Mouse (Mus musculus) ovary, postnatal 14 days (tissue): Measurements from ENCODE around the gene Gm48552.

Source experiments
- DNase-seq: peaks from one replicate; pipeline ENCODE4 v3.0.0; 2022; ENCODE audit warnings: low spot score

Gm48552 gene

DNA sequence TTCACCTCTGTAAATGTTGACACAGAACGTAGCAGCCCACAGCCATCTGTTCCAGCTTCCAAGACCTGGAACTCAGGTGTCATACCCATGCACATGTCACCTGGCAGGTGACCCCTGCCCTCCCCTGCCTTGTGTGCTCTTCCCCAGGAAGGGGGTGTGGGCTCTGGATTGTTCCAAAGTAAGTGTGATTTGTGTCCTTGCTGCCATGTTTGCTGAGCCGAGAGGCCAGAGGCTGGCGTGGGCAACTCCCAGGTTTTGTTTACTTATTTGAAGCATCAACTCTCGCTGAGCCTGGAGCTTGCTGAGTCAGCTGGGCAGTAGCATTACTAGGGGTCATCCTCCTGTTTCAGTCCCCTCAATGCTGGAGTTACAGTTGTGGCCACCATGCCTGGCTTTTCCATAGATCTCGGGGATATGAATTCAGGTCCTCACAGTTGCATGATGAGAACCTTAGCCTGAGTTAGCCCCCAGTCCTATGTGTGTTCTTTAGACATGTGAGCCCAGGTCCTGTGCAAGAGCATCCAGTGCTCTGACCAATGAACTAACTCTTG is at the start of gene Gm48552:
Gene Gm48552 (plus strand): TSS at position 501 of the 551 bp plus-strand sequence.
- DNase-seq = no peak

DNA sequence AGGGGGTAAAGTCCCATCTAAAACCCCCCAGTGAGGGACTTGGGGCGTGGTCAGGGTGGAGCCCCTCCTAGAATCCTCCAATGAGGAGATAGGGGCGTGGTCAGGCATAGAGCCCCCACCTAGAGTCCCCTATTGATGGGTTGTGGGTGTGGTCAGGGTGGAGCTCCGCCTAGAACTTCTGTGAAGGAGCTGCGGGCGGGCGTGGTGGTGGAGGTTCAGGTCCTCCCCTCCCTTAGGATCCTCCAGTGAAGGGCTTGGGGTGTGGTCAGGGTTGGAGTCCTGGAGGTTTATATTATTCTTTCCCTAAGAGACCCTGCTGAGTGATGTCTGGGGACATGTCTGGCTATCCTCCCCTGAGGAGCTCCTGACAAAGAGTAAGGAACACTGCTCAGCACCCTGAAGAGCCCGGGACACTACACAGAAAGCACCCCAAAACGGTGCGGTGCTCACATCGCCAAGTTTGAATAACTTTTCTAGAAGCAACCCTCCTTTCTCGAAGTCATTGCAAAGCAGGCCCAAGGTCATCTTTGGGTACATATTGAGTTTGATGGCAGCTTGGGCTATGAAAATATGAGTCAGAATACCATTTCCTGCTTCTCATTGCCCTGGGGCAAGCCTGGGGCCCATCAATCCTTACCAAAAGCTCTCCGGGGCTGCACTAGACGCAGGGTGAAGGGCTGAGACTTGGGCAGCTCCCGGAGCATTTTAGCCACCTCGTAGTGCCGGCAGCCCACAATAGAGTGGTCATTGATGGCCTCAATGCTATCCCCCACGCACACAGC is 48.1 kb upstream of the Gm48552 start:
- DNase-seq = no peak

DNA sequence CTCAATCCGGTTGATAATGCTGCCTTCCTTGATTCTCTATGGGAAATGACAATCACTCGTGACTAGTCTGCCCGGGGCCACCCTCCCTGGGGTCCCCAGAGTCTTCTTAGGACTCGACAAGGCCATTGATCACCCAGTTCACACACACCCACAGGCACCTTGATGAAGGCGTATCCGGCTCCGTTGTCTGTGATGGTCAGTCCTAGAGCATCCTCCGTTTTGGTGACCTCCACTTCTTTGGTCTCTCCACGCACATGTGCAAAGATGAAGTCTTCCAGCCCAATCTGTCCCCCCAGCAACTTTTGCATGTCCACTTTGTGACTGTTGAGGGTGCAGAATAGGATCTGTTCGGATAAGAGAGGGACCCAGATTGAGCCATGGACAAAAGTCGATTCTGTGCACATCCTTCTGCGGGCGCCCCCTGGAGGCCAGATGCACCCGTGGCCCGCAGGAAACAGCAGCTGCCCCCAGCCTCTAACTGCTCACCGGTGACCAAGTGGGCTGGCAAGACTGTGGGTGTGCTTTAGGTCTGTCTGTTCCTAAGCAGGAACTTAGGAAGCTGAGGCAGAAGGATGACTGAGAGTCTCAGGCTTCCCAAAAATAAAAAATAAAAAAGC is 47.4 kb upstream of the Gm48552 start:
- DNase-seq = no peak

DNA sequence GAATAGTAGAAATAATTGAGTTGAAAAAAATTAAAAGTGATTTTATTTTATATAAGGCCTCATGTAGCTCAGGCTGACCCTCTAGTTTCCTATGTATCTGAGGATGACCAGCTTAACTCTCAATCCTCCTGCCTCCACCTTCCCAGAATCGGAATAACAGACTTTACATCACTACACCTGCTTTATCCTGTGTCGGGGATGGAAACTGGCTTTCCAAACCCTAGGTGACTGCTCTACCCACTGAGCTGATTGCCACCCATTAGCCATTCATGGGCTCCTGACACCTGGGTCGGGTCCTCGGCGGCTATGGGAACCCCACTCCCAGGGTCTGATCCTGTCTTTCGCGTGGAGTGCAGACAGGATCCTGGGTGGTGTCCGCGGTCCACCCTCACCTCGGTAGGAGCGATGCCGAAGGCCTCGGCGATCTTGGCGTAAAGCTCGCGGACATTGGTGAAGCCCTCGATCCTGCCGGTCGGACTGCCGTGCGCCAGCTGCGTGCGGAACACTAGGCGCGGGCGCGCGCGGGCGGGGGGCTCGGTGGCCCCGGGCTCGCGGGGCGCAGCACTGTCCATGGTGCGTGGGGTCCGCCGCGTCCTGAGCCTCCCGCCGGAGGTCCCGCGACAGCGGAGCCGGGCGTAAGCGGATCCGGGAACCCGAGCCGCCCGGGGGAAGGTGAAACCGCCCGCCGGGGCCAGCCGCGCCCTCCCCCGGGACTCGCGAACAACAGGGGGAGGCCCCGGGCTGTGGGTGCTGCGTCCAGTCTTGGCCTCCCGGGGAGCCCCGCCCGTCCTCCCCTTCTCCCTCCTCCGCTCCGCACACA is 45.9 kb upstream of the Gm48552 start, which contains the start of gene Gipc3:
Gene Gipc3 (minus strand): TSS at position 581 of the 820 bp plus-strand sequence.
- DNase-seq = no peak

DNA sequence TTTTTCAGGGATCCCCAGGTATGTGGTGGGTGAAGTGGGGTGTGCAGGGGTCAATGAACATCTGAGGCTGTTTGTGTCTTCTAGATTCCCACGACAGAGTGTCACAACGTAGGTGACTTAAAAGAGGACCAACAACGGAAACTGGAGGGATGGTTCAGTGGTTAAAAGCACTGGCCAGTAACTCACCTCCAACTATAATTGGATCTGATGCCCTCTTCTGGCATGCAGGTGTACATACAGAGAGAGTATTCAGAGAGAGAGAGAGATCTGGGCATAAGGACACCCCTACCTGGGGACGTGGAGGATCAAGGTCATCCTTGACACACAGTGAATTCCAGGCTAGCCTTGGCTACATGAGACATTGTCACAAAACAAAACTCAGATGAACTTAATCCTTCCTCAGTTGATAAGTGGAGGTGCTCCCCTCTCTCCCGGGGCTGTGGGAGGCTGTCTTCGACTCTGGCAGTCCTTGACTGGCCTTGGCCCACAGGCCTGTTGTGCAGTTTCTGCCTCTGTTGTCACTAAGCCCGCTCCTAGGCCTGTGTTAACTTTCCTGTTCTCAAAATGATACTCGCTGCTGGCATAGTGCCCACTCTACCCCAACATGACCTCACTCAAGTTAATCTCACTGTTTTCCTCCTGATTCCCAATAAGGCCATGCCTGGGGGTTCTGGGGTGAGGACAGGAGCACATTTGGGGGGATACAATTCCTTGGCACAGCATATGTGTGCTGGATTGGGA is 44.2 kb upstream of the Gm48552 start:
- DNase-seq = no peak

DNA sequence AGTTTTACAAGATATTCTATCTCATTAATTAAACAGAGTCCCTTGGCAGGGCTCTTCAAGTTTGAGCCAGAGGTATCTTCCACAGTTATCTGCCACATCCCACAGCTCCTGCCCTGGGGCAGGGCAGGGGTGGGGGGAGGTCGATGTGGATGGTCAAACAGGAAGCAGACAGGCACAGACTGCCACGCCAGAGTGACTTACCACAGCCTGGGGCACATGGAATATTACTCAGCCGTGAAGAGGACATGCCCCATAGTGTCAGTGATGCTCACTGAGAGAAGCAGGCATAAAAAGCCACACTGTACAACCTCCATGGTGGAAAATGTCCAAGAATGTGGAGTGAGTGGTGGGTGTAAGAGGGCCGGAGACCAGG is 43.7 kb upstream of the Gm48552 start:
- DNase-seq = no peak

DNA sequence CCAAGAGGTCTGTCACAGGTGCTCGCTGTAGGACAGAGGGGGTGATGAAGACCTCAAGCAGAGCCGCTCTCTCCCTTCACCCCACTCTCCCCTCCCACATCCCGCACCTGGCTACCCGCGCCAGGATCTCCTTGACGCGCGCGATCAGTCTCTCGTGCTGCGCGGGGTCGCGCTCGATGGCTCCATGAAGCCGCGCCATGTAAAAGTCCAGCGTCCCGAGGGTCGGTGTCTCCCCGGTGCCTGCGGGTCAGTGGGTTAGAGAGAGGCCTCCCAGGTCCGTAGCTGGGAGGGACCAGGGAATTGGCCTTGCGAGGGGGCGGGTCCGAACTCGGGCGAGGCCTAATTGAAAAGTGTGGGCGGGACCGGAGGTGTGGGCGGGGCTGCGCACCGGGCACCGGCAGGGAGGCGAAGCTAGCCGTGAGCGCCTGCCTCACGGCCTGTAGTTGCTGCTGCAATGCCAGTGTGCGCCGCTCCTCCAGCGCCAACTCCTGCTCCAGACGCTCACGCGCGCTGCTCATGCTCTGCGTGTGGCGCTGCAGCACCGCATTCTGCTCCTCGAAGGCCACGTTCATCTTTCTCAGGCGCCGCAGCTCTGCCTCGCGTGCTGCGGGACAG is 42.2 kb upstream of the Gm48552 start:
- DNase-seq = no peak

DNA sequence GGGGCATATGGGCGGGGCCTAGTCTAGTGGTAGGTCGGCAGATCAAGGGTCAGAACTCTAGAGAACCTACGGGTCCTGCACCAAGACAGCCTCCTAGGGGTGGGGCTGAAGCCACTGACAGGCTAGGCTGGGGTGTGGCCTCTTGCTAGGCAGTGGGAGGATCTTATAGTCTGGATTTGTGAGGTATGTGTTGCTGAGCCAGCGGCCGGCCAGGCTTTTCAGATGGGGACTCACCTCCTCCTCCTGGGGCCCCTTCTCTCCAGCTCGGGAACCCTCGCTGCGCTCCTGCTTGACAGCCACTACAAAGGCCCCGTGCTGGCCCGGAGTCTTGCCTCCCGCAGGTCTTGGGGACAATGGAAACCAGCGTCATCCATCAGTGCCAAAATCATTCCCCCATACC is 39.7 kb upstream of the Gm48552 start:
- no peak for DNase-seq

DNA sequence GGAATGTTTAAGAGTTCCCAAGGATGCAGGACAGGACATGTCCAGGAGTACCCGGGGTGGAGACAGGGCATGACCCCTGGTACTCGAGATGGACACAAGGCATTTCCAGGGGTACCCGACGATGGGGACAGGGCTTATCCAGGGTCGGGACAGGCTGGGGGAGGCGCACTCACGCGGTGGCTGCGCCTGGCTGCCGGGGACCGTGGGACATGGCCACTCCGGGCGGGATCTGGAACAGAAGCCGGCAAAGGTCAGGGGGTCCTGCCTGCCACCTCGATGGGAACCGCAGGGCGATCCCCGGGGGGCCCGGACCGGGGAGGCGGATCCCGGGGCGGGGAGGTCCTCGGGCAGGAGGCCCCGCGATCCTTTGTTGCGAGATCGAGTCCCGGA is 38.8 kb upstream of the Gm48552 start:
- no peak for DNase-seq

DNA sequence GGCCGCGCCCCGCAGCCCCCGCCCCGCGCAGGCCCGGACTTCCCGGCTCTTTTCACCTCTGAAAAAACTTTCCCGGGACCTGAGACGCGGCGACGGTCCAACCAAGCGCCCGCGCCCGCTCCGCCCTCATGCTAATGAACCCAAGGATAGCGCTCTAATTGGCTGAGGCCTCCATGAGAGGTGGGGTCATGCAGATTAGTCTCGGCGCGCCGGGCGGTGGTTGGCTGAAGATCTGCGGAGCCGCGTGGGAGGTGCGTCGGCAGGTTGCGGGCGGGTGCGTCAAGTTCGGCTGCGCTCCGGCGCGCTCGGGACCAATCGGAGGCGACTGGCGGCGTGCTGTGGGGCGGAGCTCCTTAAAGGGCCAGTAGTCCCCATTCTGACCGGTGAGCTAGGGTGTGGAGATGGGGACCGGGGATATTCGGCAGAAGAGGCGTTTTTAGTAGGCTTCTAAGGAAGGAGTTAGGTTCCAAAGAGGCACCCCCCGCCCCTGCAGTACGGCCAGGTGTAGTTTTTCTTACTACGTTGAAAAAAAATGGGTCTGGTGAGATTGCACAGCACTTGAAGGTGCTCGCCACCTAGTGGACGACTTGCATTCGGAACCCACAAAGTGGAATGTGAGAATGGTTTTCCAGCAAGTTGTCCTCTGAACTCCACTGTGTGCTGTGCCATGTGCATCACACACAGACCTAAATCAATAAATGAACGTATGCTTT is 38.3 kb upstream of the Gm48552 start, which contains the start of gene Hmg20b:
Gene Hmg20b (minus strand): TSS at position 130 of the 713 bp plus-strand sequence.
- peak; percentile 96 for DNase-seq

DNA sequence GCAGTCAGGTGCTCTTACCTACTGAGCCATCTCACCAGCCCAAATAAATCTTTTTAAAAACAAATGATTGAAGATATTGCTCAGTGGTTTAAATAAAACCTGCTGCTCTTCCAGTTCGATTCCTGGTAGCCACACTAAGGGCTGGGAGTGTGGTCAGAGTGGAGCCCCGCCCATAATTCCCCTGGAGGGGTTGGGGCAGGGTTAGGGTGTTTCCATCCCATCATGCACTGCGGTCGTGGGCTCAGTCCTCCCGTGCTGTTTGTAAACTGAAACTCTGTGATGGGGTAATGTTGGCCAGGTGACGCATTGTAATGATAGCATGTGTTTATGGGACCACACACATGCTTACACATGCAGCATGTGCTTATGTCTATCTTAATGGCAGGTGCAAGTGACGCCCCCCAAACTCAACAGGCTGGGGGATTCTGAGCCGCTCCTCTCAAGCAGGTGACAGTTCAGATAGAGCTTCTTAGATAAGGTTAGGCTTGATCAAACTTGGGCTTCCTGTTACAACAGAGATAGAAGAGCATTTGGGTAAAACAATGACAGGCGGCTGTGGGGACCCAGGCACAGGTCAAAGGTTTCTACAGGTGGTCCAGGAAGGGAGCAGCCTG is 37.0 kb upstream of the Gm48552 start:
- no peak for DNase-seq

DNA sequence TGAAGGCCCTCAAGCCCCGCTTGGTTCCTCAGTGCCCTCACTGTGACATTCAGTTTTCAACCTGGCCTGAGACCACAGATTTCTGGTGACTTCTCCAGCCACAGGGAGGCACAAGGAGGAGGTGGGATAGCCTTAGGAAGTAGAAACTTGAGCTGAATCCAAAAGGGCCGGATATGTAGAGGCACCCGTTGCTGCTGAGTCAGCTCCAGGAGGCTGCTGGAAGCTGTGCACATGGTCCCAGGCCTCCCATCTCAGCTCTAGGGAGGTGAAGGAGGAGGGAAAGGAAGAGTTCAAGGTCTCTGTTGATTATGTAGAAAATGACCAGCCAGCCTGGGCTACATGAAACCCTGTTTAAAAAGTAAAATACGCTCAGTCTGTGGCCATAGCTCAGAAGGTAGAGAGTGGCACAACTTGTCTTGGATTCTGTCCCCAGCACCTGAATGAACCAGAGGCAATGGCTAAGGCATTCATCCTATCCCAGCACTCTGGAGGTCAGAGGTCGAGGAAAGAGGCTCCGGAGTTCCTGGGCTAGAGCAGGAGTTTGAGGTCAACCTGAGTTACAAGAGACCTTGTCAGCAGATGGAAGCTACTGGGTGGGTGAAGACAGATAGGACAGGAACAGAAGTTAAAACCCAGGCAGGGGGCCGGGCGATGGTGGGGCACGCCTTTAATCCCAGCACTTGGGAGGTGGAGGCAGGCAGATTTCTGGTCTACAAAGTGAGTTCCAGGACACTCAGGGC is 33.9 kb upstream of the Gm48552 start:
- DNase-seq = no peak

DNA sequence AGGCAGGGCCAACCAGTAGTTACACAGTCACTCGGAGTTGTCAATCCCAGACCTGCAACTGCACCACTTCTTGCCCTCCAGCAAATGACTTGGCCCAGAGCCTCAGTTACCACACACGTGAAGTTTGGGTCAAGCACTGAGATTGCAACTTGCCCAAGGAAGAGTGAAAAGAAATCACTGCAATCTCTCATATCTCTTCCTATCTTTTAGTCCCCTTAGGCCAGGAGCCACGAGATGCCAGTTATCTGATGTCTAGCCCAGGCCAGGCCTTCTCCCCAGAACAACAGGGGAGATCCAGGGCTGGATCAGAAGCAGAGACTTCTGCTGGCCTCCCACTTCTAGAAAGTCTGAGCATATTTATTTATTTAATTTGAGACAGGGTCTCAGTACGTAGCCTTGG is 33.3 kb upstream of the Gm48552 start:
- DNase-seq = no peak

DNA sequence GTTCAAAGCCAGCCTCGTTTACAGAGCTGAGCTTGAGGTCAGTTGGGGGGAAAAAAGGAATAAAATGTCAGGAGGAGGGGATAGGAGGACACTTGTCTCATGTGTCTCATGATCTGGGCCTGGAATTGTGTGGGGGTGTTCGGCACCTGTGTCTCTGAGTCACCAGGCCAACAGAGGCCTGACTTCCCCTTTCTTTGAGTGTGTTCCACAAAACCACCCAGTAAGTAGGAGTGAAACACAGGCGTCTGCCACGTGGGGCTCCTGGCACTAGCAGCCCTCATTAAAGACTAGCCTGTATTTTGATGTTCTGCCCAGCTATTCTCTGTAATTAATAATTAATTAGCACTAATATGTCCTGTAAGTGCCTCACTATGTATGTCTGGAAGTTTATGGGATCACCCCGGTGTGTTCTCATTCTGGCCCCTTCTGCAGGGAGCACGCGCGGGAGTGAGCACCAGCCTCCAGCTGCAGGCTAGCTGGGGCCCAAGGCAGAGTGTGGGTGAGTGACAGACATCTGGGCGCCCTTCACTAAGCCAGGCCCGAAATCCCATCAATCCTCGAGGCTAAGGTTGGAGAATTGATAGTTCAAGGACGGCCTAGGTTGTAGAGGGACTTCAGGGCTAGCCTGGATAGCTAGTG is 32.3 kb upstream of the Gm48552 start:
- DNase-seq = no peak

DNA sequence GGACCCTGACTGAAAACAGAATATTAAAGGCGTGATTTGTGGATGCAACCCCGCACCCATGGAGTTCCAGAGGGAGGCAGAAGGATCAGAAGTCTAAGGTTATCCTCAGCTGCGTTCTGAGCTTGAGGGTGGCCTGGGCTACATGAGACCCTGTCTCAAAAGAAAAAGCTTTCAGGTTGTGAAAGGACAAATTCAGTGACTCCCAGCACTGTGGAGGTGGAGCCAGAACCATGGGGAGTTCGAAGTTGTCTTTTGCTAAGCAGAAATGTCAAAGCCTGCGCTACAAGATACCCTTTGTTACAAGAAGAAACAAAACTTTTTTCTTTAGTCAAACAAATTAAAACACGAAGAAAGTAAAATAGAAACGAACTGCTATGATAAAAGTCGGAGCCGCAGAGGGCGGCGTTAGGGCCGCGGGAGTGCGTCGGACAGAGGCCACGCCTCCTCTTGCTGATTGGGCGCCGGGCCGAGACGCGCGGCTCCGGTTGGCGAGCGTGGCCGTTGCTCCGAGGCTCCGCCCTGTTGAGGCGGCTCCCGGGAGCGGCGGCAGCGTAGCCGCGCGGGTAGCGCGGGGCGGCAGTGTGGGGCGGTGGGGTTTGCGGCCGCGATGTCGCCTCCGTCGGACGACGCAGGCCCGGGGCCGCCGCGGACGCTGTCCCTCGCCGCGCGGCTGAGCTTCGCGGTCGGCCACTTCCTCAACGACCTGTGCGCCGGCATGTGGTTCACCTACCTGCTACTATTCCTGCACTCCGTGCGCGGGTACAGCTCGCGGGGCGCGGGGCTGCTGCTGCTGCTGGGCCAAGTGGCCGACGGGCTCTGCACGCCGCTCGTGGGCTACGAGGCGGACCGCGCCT is 31.6 kb upstream of the Gm48552 start, which contains the start of gene Mfsd12:
Gene Mfsd12 (plus strand): TSS at position 501 of the 854 bp plus-strand sequence.
- peak; percentile 88 for DNase-seq

DNA sequence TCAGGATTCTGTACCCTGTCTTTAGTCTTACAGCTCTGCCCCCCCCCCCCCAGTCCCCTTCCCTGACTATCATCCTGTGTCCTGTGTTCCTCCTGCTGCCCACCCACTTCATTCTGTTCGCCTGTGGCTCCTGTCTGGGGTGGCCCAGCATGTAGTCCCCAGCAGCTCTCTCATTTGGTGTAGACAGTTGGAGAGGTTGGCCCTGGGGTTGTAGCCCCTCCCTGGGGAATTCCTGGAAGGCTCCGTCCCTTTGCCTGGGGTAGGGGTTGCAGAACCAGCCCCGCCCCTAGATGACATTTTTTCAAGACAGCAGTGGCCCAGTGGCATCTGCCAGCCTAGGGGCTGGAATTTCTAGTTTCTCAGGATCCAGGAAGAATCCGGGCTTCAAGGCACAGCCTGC is 30.6 kb upstream of the Gm48552 start:
- DNase-seq = no peak

DNA sequence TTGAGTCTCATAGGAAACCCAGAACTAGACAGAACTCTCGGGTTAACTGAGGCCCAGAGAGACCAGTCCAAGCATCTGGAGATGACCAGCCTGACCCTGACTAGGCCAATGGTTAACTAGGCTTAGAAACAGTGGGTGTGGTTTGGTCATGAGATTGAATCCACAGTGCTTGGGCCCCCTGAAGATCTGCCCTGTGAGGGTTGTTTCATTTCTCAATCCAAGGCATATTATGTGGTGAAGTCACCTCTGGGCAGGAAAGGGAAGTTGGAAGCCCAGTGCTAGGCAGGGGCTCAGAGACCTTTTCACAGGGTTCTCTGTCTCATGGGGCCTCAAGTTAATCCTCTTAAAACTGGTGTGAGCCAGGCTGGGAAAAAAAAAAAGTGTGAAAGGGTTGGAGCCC is 30.0 kb upstream of the Gm48552 start:
- no peak for DNase-seq

DNA sequence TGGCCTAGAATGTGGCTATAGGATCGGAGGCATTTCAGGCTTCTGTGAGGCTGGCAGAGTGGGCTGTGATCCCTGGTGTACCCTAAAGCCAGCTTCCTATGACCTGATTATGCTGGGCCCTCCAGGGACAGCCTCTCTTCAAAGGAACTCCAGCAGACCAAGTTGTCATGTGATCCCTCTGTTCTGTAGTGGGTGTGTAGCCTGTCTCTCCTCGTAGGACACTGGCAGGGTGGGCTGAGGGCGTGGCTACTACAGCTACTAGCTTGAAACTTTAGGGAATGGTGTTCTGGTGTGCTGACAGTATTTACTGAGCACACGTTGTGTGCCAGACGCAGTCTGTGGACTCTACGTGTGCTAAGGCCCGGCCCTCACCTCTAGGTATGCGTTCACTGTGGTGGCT is 28.1 kb upstream of the Gm48552 start:
- no peak for DNase-seq
